Mouse (Mus musculus) embryonic facial prominence, embryonic 13.5 days (tissue): ENCODE measurements around the gene Morn2. TPM values are rescaled to one million over a fixed set of nuclear protein-coding genes. Genes with fewer than 3 reads are reported as not detected.
"Not testable (repeated sequence)": the region's sequence is repeated elsewhere in the genome, so short reads cannot be mapped to it uniquely, and the experiment has no call there.

Experiments used
- ATAC-seq: fragments of 200-750 bp; cut with Nextera tagmentation; 2 replicates; pipeline ENCODE4 v1.8.0; 2017; ENCODE audit warnings: low read depth; ENCODE audit not compliant: insufficient number of reproducible peaks, insufficient read depth, low FRiP score, low TSS enrichment
- H3K27ac ChIP-seq: fragments of 300-500 bp; sonication (generic); 2 replicates; pipeline ENCODE4 v1.5.1; 2015; ENCODE audit warnings: moderate library complexity, mild to moderate bottlenecking, inconsistent platforms
- H3K27me3 ChIP-seq: fragments of 300-500 bp; sonication (generic); 2 replicates; pipeline ENCODE4 v1.6.1; 2015; ENCODE audit warnings: mild to moderate bottlenecking, inconsistent platforms
- H3K36me3 ChIP-seq: fragments of 300-500 bp; sonication (generic); 2 replicates; pipeline ENCODE4 v1.6.1; 2015; ENCODE audit warnings: mild to moderate bottlenecking, inconsistent platforms
- H3K4me1 ChIP-seq: fragments of 300-500 bp; sonication (generic); 2 replicates; pipeline ENCODE4 v1.6.1; 2015; ENCODE audit warnings: inconsistent platforms
- H3K4me2 ChIP-seq: fragments of 300-500 bp; sonication (generic); 2 replicates; pipeline ENCODE4 v1.6.1; 2015; ENCODE audit warnings: moderate library complexity, mild to moderate bottlenecking, inconsistent platforms
- H3K4me3 ChIP-seq: fragments of 300-500 bp; sonication (generic); 2 replicates; pipeline ENCODE4 v1.5.1; 2015; ENCODE audit warnings: mild to moderate bottlenecking, inconsistent platforms
- H3K9ac ChIP-seq: fragments of 300-500 bp; sonication (generic); 2 replicates; pipeline ENCODE4 v1.6.1; 2015; ENCODE audit warnings: mild to moderate bottlenecking, inconsistent platforms
- H3K9me3 ChIP-seq: fragments of 300-500 bp; sonication (generic); 2 replicates; pipeline ENCODE4 v1.6.1; 2016; ENCODE audit warnings: inconsistent platforms
- WGBS: fragments of 180-500 bp; shearing (Covaris S2); methylation state at CpG from one replicate; pipeline ENCODE4 v1.1.7; 2015; ENCODE audit warnings: mixed read lengths; 5-methylcytosine and 5-hydroxymethylcytosine counted together
- polyA plus RNA-seq: library from polyadenylated mRNA; unstranded; fragments of >200 nt; fragmentation: Nextera tagmentation; extraction: Ambion mirVana; gene quantifications from 2 replicates; pipeline ENCODE4 v1.2.1, GENCODE M21; 2015

Morn2 gene
- polyA plus RNA-seq = 24.3 and 25.1 TPM in 2 replicates

DNA sequence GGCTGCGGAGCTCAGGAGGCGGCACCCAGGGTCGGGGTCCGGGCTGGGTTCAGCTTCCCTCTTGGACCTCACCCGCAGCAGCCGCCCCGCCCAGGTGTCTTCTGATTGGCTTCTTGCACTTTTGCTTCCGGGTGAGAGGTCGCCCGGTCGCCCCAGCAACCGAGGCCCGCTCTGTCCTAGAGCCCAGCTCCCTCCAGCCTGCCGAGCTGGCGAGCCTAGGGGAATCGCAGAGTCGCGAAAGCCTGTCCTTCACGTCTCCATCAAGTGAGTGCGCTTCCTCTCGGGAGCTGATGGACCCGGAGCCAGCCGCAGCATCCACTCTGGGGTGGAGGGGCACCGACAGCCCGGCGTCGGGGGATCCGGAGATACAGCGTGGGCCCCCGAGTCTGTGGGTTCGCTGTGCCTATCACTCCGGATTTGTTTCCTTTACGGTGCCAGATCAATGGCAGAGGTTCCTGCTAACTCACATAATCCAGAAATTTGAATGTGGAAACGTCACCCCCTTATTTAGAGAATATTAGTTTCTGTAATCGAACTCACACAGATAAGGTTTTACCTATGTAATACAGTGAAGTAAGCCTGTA, at the start of gene Morn2, which contains the start of gene Dhx57:
Morn2 (plus strand) TSS at position 130 of the 584 bp plus-strand sequence.
Dhx57 (minus strand) TSS at position 403 of the 584 bp plus-strand sequence.
- Histone ChIP-seq H3K4me3 (peak within 1 kb of the TSS; percentile 94), H3K27me3 (no peaks in the 10 kb centered on the region), H3K9me3 (no peaks in the 10 kb centered on the region), H3K4me2 (peak within 1 kb of the TSS; percentile 70), H3K27ac (peak within 1 kb of the TSS; percentile 93), H3K9ac (peak within 1 kb of the TSS; percentile 86), H3K4me1 (peaks cover 13% of the 10 kb centered on the region), H3K36me3 (no peaks in the 10 kb centered on the region)
- peak; percentile 98 for ATAC-seq
- WGBS = under 1% methylated on average over 35 of the region's 35 CpGs

- 89% methylated on average over 9 of the region's 9 CpGs for WGBS
Measured at GRCm38 (mm10) chr17:80241594-80241993, 48.4 kb upstream of the Morn2 start.

GRCm38 (mm10) chr17:80243116-80243515, 46.9 kb upstream of the Morn2 start:
- no peak overlapping the region for H3K9ac ChIP-seq
- no peak overlapping the region for H3K27ac ChIP-seq
- WGBS = 87% methylated on average over 13 of the region's 13 CpGs
- H3K27me3 ChIP-seq = no peaks in the 10 kb centered on the region
- H3K36me3 ChIP-seq = peaks cover 96% of the 10 kb centered on the region
- no peak overlapping the region for H3K4me2 ChIP-seq
- no peaks in the 10 kb centered on the region for H3K4me1 ChIP-seq
- no peak overlapping the region for H3K4me3 ChIP-seq
- no peaks in the 10 kb centered on the region for H3K9me3 ChIP-seq
- no peak for ATAC-seq

More at GRCm38 (mm10) chr17:80241594-80241993, 48.4 kb upstream of the Morn2 start:
- Histone ChIP-seq H3K4me3 (no peak overlapping the region), H3K36me3 (peaks cover 90% of the 10 kb centered on the region), H3K4me1 (no peaks in the 10 kb centered on the region), H3K27me3 (no peaks in the 10 kb centered on the region), H3K4me2 (no peak overlapping the region), H3K9me3 (no peaks in the 10 kb centered on the region), H3K27ac (no peak overlapping the region), H3K9ac (no peak overlapping the region)
- ATAC-seq = no peak

GRCm38 (mm10) chr17:80252757-80253525, 37.1 kb upstream of the Morn2 start:
- 82% methylated on average over 13 of the region's 13 CpGs for WGBS
- H3K36me3 ChIP-seq = peaks cover 97% of the 10 kb centered on the region
- H3K9ac ChIP-seq = no peak overlapping the region
- no peak overlapping the region for H3K4me2 ChIP-seq
- no peaks in the 10 kb centered on the region; the same call in 1 of the 2 replicates for H3K9me3 ChIP-seq
- H3K4me3 ChIP-seq = no peak overlapping the region
- H3K4me1 ChIP-seq = no peaks in the 10 kb centered on the region
- no peak overlapping the region for H3K27ac ChIP-seq
- H3K27me3 ChIP-seq = no peaks in the 10 kb centered on the region
- no peak for ATAC-seq

DNA sequence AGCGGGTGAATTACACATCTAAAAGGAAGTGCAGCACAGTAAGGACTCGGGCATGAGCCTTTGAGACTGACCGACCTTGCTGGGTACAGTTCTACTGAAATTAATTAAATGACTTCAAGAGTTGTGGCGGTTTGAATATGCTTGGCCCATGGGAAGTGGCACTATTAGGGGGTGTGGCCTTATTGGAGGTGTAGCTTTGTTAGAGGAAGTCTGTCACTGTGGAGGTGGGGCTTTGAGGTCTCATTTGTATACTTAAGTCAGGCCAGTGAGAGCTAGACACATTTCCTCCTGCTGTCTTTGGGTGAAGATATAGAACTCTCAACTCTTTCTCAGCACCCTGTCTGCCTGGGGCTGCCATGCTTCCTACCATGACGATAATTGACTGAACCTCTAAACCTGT, 35.6 kb upstream of the Morn2 start:
- H3K9ac ChIP-seq = no peak overlapping the region
- no peak overlapping the region for H3K27ac ChIP-seq
- ATAC-seq = no peak
- no peak overlapping the region for H3K4me3 ChIP-seq
- no peaks in the 10 kb centered on the region; the same call in 1 of the 2 replicates for H3K9me3 ChIP-seq
- H3K4me1 ChIP-seq = no peaks in the 10 kb centered on the region
- no peaks in the 10 kb centered on the region for H3K27me3 ChIP-seq
- 95% methylated on average over 5 of the region's 5 CpGs for WGBS
- H3K4me2 ChIP-seq = no peak overlapping the region
- peaks cover 97% of the 10 kb centered on the region for H3K36me3 ChIP-seq

DNA sequence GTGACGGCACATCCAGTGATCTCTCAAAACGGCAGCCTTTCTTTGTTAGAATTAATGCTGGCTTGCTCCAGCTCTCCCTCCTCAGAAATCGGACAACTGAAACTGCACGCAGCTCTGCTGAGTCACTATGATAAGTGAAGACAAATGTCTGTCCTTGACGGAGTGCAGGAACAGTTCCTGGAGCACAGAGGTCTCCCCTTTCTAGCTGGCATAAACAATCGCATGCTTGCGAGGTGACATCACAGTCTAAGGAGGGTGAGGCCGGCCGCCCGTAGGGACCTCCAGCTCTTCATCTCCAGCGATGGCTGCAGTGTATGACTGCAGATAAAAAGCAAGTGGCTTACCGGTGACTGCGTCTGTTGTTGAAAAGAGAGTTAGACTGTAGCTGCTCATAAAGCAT, 34.8 kb upstream of the Morn2 start:
- no peak for ATAC-seq
- Histone ChIP-seq H3K36me3 (peaks cover 97% of the 10 kb centered on the region), H3K4me3 (no peak overlapping the region), H3K9ac (no peak overlapping the region), H3K27me3 (no peaks in the 10 kb centered on the region), H3K27ac (no peak overlapping the region), H3K4me1 (no peaks in the 10 kb centered on the region), H3K4me2 (no peak overlapping the region), H3K9me3 (no peaks in the 10 kb centered on the region; the same call in 1 of the 2 replicates)
- 56% methylated on average over 13 of the region's 13 CpGs for whole genome bisulfite sequencing

DNA sequence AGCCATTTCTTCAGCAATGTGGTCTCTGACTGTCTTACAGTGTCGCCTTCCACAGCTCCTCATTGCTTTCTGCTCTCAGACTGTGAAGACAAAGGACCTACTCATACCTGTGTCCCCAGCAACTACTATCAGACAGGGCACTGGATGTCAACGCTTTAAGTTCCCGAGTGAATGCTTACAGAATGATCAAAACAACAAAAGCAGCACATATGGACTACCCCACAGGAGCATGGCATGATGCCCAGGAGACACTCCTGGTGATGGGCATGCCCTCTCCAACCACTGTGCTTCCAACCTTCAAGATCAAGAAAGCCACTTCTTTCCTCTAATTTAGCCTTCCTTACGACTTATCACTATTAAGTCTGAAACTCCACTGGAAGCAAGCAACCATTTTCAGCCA, 22.9 kb upstream of the Morn2 start:
- Histone ChIP-seq H3K4me1 (no peaks in the 10 kb centered on the region), H3K4me3 (no peak overlapping the region), H3K9me3 (no peaks in the 10 kb centered on the region), H3K4me2 (no peak overlapping the region), H3K27me3 (no peaks in the 10 kb centered on the region), H3K27ac (no peak overlapping the region), H3K36me3 (peaks cover 89% of the 10 kb centered on the region), H3K9ac (no peak overlapping the region)
- ATAC-seq = no peak
- WGBS = 93% methylated on average over 4 of the region's 4 CpGs

DNA sequence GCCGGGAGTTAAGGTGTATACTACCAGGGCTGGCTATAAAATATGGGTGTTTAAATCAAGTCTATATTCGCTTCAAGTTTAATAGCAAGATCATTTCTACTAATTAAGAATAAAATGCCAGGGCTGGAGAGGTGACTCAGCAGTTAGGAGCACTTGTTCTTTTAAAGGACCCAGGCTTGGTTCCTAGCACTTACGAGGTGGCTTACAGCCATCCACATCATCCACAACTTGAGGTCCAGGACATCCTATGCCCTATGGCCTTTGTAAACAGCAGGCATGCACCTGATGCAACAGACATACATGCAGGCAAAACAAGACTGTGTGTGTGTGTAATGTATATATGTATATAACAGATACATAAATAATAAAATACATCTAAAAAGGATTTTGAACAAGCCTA, 21.9 kb upstream of the Morn2 start:
- H3K9ac ChIP-seq = no peak overlapping the region
- peaks cover 91% of the 10 kb centered on the region for H3K36me3 ChIP-seq
- H3K27ac ChIP-seq = no peak overlapping the region
- no peak overlapping the region for H3K4me3 ChIP-seq
- H3K4me2 ChIP-seq = no peak overlapping the region
- no peaks in the 10 kb centered on the region for H3K4me1 ChIP-seq
- H3K27me3 ChIP-seq = no peaks in the 10 kb centered on the region
- ATAC-seq = no peak
- no peaks in the 10 kb centered on the region for H3K9me3 ChIP-seq
- 97% methylated on average over 3 of the region's 3 CpGs for WGBS

DNA sequence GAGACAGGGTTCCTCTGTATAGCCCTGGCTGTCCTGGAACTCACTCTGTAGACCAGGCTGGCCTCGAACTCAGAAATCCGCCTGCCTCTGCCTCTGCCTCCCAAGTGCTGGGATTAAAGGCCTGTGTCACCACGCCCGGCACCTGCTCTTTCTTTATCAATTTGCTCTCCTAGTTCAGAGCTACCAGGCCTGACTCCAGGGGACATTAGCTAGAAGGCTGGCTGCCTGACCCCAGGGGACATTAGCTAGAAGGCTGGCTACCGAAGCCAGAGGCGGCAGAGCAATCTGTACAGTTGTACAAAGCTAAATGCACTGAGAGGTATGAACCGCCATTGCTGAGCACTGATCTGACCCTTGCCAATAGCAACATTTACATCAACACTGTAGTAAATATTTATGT, 19.4 kb upstream of the Morn2 start:
- not testable (repeated sequence) for H3K4me2 ChIP-seq, H3K27me3 ChIP-seq, ATAC-seq, H3K27ac ChIP-seq, H3K9me3 ChIP-seq, H3K4me1 ChIP-seq, H3K4me3 ChIP-seq, H3K9ac ChIP-seq
- WGBS = 93% methylated on average over 7 of the region's 7 CpGs
- H3K36me3 ChIP-seq = peaks cover 90% of the 10 kb centered on the region

- Histone ChIP-seq H3K4me2 (no peak overlapping the region), H3K4me1 (no peaks in the 10 kb centered on the region), H3K9ac (no peak overlapping the region), H3K9me3 (no peaks in the 10 kb centered on the region), H3K36me3 (peaks cover 70% of the 10 kb centered on the region), H3K27ac (no peak overlapping the region), H3K4me3 (no peak overlapping the region), H3K27me3 (no peaks in the 10 kb centered on the region)
- ATAC-seq = no peak
- WGBS = 92% methylated on average over 4 of the region's 4 CpGs
Measured at GRCm38 (mm10) chr17:80278255-80278654, 11.7 kb upstream of the Morn2 start.

DNA sequence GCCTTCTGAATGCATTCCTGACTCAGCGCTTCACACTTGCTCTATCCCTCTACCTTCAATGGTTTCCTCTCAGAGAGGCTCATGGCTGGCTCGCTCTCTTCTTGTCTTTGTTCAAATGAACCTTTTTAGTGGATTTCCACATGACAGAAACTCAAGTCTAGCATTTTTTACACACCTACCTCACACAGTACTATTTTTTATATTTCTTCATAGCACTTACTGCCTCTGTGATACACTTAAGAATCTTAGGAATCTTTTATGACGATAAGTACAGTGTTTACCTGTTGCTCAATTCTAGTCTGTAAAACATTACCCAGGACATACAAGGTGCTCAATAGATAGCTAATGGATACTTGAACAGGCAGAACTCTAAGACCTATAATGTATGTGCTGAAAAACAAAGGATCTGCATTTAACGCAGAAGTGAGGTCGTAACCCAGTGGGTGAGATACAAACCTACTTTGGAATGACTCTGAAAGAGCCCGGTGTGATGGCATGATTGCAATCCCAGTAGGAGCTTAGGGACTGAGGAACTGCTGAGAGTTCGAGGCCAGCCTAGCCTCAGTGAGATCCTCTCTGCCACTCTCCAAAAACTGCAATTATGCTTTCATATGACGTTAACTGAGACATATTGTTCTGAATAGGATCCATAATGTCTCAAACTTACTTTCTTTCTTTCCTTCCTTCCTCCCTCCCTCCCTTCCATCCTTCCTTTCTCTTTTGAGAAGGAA, 10.5 kb upstream of the Morn2 start:
- no peaks in the 10 kb centered on the region for H3K9me3 ChIP-seq
- no peak overlapping the region for H3K27ac ChIP-seq
- no peak overlapping the region for H3K9ac ChIP-seq
- no peak overlapping the region for H3K4me3 ChIP-seq
- H3K4me1 ChIP-seq = no peaks in the 10 kb centered on the region
- ATAC-seq = no peak
- H3K36me3 ChIP-seq = peaks cover 59% of the 10 kb centered on the region
- H3K4me2 ChIP-seq = no peak overlapping the region
- whole genome bisulfite sequencing = 95% methylated on average over 8 of the region's 8 CpGs
- H3K27me3 ChIP-seq = no peaks in the 10 kb centered on the region
